Mouse (Mus musculus) lung, embryonic 16.5 days (tissue): ENCODE measurements around the gene Kmt5a. TPM values are rescaled to one million over a fixed set of nuclear protein-coding genes. Genes with fewer than 3 reads are reported as not detected.
"Not testable (repeated sequence)": the region's sequence is repeated elsewhere in the genome, so short reads cannot be mapped to it uniquely, and the experiment has no call there.

Experiments
- ATAC-seq: fragments of 200-750 bp; cut with Nextera tagmentation; 2 replicates; pipeline ENCODE4 v1.8.0; 2017; ENCODE audit warnings: low read depth, mild to moderate bottlenecking, moderate library complexity
- H3K27ac ChIP-seq: fragments of 300-500 bp; sonication (generic); 2 replicates; pipeline ENCODE4 v1.5.1; 2014; ENCODE audit warnings: mild to moderate bottlenecking, control low read depth, low read length
- H3K27me3 ChIP-seq: fragments of 300-500 bp; sonication (generic); 2 replicates; pipeline ENCODE4 v1.6.1; 2014; ENCODE audit warnings: low read depth, low read length, mixed read lengths; ENCODE audit not compliant: control insufficient read depth, insufficient read depth
- H3K36me3 ChIP-seq: fragments of 300-500 bp; sonication (generic); 2 replicates; pipeline ENCODE4 v1.6.1; 2014; ENCODE audit warnings: low read length; ENCODE audit not compliant: control insufficient read depth, insufficient read depth
- H3K4me1 ChIP-seq: fragments of 300-500 bp; sonication (generic); replicated peaks from 2 replicates; pipeline ENCODE4 v1.6.1; 2014; ENCODE audit warnings: low read length, mixed read lengths; ENCODE audit not compliant: control insufficient read depth, insufficient read depth
- H3K4me2 ChIP-seq: fragments of 300-500 bp; sonication (generic); 2 replicates; pipeline ENCODE4 v1.6.1; 2014; ENCODE audit warnings: low read depth, low read length, control low read depth
- H3K4me3 ChIP-seq: fragments of 300-500 bp; sonication (generic); 2 replicates; pipeline ENCODE4 v1.5.1; 2014; ENCODE audit warnings: mild to moderate bottlenecking, low read length, control low read depth
- H3K9ac ChIP-seq: fragments of 300-500 bp; sonication (generic); 2 replicates; pipeline ENCODE4 v1.6.1; 2014; ENCODE audit warnings: low read length, control low read depth
- H3K9me3 ChIP-seq: fragments of 300-500 bp; sonication (generic); 2 replicates; pipeline ENCODE4 v1.6.1; 2016; ENCODE audit warnings: low read length; ENCODE audit not compliant: control insufficient read depth
- WGBS: fragments of 180-500 bp; shearing (Covaris S2); extraction: QIAGEN DNeasy Blood & Tissue Kit; methylation state at CpG from one replicate; pipeline ENCODE4 v1.1.7; 2014; 5-methylcytosine and 5-hydroxymethylcytosine counted together
- polyA plus RNA-seq: library from polyadenylated mRNA; unstranded; fragments of >200 nt; fragmentation: Nextera tagmentation; extraction: Ambion mirVana; gene quantifications from 2 replicates; pipeline ENCODE4 v1.2.1, GENCODE M21; 2015

Gene Kmt5a
- polyA plus RNA-seq, 1 experiment from 2014 or later: 32.2 TPM

DNA sequence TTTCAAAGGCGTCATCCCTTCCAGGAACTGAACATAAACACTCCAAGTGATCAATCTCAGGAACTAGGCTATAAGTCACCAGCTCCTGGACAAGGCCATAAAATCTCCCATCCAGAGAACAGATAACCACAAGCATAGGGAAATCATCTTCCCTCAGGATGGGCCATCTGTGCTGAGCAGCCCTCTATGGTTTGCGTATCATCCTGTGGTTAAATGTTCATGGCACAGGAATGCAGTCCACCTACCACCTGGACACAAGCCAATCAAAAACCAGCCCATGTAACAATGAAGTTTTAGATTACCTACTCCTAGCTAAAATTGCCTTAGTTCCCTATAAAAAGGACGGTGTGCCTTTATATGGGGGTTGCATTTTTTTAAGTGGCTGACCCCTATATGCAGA is 49.2 kb downstream of the Kmt5a start:
- no peak for ATAC-seq
- Histone ChIP-seq H3K9me3 (no peaks in the 10 kb centered on the region), H3K27ac (no peak overlapping the region), H3K4me1 (peaks cover 8% of the 10 kb centered on the region), H3K27me3 (no peaks in the 10 kb centered on the region), H3K36me3 (peaks cover 16% of the 10 kb centered on the region), H3K4me2 (no peak overlapping the region), H3K9ac (no peak overlapping the region), H3K4me3 (no peak overlapping the region)
- WGBS: 82% methylated on average over 3 of the region's 3 CpGs

DNA sequence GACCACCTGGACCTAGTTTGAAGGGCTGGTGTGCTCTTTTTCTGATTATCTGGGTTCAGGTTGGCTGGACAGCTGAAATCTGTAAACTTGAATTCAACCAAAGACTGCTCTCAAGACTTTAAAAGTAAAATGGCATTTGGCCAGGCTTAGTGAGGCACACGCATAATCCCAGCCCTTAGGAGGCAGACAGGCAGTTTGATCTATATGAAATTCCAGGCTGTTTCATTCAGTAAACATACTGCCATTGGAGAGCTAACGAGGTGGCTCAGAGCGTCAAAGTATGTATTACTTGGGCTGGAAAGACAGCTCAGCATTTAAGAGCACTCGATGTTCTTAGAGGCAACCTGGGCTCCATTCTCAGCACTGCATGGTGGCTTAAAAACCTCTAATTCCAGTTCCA is 52.0 kb downstream of the Kmt5a start:
- Histone ChIP-seq H3K27ac (no peak overlapping the region), H3K4me1 (peaks cover 7% of the 10 kb centered on the region), H3K36me3 (peaks cover 20% of the 10 kb centered on the region), H3K9ac (no peak overlapping the region), H3K9me3 (no peaks in the 10 kb centered on the region), H3K4me2 (no peak overlapping the region), H3K4me3 (no peak overlapping the region), H3K27me3 (no peaks in the 10 kb centered on the region)
- WGBS: 41% methylated on average over 4 of the region's 4 CpGs
- ATAC-seq: no peak

DNA sequence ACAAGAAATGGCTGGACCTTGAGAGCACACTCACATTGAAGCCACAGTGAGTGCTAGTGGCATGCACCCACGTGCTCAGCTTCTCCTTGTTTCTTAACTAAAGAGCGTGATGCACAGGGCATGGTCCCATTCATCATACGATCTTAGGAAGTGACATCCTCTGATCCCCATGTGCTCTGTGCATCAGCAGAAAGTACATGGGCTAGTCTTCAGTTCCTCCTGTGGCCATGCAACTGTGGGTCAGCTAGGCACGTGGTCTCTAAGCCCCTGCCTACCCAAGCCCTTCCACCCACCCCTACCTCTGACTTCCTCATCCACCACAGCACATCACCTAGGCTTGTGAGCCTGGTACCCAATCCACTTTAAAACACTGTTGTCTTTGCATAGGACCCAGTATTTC is 52.9 kb downstream of the Kmt5a start:
- peaks cover 20% of the 10 kb centered on the region for H3K36me3 ChIP-seq
- no peaks in the 10 kb centered on the region for H3K9me3 ChIP-seq
- ATAC-seq: no peak
- peaks cover 7% of the 10 kb centered on the region for H3K4me1 ChIP-seq
- no peak overlapping the region for H3K27ac ChIP-seq
- H3K9ac ChIP-seq: no peak overlapping the region
- H3K4me3 ChIP-seq: no peak overlapping the region
- WGBS: 91% methylated on average over 4 of the region's 4 CpGs
- no peak overlapping the region for H3K4me2 ChIP-seq
- no peaks in the 10 kb centered on the region for H3K27me3 ChIP-seq

DNA sequence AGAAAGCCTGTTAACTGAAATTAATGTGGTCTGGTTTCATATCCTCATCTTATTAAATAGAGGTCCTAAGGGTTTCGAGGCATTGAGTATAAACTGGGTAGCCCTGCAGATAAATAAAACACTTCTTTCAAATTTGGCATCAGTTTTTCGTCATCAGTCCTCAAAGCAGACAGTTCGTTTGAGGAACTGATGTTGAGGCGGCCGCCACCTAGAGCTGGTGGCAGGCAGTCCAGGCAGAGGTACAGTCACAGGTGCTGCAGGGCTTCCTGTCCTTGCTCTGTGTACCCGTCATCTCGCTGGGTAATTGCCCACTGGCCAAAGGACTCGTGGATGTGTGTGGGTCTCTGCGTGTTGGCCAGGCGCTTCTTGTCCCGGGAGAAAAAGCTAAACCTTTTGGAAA is 53.7 kb downstream of the Kmt5a start:
- Histone ChIP-seq H3K27me3 (no peaks in the 10 kb centered on the region), H3K27ac (no peak overlapping the region), H3K9ac (no peak overlapping the region), H3K9me3 (no peaks in the 10 kb centered on the region), H3K4me1 (peaks cover 8% of the 10 kb centered on the region), H3K4me3 (no peak overlapping the region), H3K36me3 (peaks cover 20% of the 10 kb centered on the region), H3K4me2 (no peak overlapping the region)
- ATAC-seq: no peak
- 73% methylated on average over 11 of the region's 11 CpGs for WGBS

DNA sequence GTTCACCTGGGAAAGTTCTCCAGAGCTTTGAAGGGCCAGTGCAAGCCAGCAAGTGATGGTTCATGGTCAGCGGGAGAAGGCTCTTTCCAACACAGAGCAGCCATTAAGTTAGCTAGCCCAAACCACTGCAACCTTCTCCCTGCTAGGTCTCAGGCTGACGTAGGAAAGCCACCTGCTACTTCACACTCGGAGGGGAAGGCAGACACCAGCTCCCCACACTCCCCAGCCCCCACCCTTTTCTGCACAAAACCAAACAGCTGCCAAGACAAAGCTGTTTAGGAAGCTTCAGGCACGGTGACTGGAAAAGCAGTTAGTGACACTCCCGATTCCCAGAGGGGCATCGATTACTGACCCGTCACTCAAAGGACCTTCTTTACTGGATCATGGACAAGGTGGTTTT is 55.8 kb downstream of the Kmt5a start:
- Histone ChIP-seq H3K27ac (no peak overlapping the region), H3K27me3 (no peaks in the 10 kb centered on the region), H3K9me3 (no peaks in the 10 kb centered on the region), H3K36me3 (peaks cover 18% of the 10 kb centered on the region), H3K4me1 (peaks cover 11% of the 10 kb centered on the region), H3K4me3 (no peak overlapping the region), H3K4me2 (no peak overlapping the region), H3K9ac (no peak overlapping the region)
- WGBS: 58% methylated on average over 7 of the region's 7 CpGs
- no peak for ATAC-seq

DNA sequence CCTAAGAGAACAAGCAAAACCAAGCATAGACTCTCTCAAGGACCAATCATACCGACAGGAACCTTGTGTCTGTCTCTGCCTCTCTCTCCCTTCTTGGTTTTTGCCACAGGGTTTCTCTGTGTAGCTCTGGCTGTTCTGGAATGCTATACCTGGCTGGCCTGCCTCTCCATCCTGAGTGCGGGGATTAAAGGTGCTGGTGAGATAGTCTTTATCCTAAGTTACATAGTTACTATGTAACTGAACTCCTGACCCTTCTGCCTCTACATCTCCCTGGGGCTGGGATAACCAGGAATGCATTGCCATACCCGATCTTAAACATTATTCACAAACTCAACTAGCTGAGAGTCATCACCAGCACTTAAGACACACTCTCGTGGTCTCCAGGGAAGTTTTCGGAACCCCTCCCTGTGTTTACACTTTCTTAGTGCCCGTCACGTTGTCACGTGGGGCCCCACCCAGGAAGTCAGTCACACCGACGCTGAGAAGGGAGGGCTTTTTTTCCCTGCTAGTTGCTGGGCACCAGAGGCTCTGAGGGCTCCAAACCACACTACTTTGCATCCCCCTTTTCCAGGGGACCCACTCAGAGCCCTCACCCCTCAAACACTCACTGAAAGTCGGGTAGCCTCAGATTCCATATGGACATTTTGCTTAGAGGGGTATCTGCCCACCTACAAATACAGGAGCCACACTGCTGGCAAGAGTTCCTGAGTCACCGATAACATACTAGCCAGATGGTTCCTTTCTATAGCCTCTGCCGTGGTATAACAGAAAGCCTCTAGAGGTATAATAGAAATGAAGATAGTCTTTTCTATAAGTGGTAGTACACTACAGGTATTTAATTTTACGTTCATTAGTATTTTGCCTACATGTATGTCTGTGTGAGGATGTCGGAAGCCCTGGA is 57.1 kb downstream of the Kmt5a start:
- no peak overlapping the region for H3K4me3 ChIP-seq
- H3K4me1 ChIP-seq: peaks cover 11% of the 10 kb centered on the region
- 42% methylated on average over 15 of the region's 15 CpGs for WGBS
- H3K4me2 ChIP-seq: no peak overlapping the region; the same call in 1 of the 2 replicates
- H3K27me3 ChIP-seq: no peaks in the 10 kb centered on the region
- H3K9ac ChIP-seq: no peak overlapping the region
- peak; percentile 58 for ATAC-seq
- no peaks in the 10 kb centered on the region for H3K9me3 ChIP-seq
- H3K36me3 ChIP-seq: peaks cover 10% of the 10 kb centered on the region
- peak overlapping the region; percentile 65 for H3K27ac ChIP-seq

DNA sequence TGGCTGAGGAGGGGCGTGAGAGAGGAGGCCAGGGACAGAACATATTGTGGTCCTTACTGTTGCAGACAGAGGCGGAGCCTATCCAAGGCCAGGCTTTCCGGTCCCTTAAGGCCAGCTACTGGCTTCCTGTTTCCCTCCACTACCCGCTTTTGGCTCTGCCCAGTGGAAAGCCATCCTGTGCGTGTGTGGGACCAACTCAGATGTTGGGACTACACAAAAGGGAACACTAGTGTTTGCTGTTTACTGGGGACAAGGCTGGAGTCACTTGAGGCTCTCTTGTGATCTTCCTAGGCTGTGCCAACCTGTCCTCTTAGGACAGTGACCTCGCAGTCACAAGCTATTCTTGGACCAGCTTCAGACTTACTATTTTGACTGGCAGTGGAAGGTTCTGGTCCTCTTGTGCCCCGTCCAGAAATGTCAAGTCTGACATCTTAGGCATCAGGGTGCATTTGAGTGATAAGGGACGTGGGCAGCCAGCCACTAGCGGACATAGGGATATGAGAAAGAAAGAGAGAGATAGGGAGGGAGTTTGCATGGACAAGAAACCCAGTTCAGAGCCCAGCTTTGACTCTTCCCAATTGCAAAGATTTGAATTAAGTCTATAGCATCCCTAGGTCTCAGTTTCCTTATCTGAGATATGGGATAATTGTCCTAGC is 58.6 kb downstream of the Kmt5a start:
- Histone ChIP-seq H3K4me2 (no peak overlapping the region), H3K4me1 (peaks cover 11% of the 10 kb centered on the region), H3K9ac (no peak overlapping the region), H3K36me3 (peaks cover 7% of the 10 kb centered on the region), H3K27ac (peak overlapping the region; percentile 57), H3K9me3 (no peaks in the 10 kb centered on the region), H3K4me3 (no peak overlapping the region), H3K27me3 (no peaks in the 10 kb centered on the region)
- peak; percentile 65 for ATAC-seq
- 55% methylated on average over 9 of the region's 9 CpGs for WGBS

DNA sequence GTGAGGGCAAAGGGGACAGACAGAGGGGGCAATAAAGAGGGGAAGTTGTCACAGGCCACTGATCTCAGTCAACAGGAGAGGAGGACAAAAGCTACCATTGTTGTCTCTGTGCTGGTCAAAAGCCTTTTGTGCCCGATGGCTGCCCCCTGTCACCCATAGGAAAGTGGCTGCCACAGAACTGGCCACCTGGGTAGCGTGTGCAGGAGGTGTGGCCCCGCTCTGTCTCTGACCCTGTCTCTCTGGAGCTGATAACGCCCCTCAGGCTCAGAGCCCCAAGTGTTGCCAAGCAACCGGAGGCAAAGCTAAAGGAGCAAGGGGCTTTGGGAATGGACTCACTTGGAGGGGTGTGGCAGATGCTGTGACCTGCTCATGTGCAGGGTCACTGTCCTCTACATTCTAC is 59.3 kb downstream of the Kmt5a start:
- Histone ChIP-seq H3K36me3 (peaks cover 7% of the 10 kb centered on the region), H3K4me3 (no peak overlapping the region), H3K27ac (no peak overlapping the region), H3K4me2 (no peak overlapping the region), H3K27me3 (no peaks in the 10 kb centered on the region), H3K4me1 (peaks cover 11% of the 10 kb centered on the region), H3K9me3 (no peaks in the 10 kb centered on the region), H3K9ac (no peak overlapping the region)
- ATAC-seq: no peak
- 52% methylated on average over 5 of the region's 5 CpGs for WGBS

DNA sequence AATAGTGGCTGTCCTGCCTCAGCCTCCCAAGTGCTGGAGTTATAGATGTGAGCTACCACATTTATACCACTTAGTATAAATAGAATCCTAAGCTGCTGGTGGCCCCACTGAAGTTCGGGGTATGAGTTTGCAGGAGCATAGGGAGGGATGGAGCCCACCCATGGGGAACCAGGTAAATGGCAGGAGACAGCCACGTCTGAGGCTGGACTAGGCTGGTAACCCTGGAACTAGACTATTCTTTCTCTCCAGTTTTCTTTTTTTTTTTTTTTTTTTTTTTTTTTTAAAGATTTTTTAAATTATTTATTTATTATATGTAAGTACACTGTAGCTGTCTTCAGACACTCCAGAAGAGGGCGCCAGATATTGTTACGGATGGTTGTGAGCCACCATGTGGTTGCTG is 60.3 kb downstream of the Kmt5a start:
- WGBS: 91% methylated on average over 2 of the region's 4 CpGs
- peaks cover 11% of the 10 kb centered on the region for H3K4me1 ChIP-seq
- H3K27ac ChIP-seq, H3K9ac ChIP-seq, H3K4me2 ChIP-seq, H3K4me3 ChIP-seq, ATAC-seq, H3K27me3 ChIP-seq, H3K9me3 ChIP-seq, H3K36me3 ChIP-seq: not testable (repeated sequence)
